Mouse (Mus musculus) lung, embryonic 16.5 days (tissue): ENCODE results near the gene Zdhhc3. TPM values are rescaled to one million over a fixed set of nuclear protein-coding genes. Genes with fewer than 3 reads are reported as not detected.
A peak's percentile ranks its signal among the peaks of the same experiment; 100 is the strongest.

Experiments
- ATAC-seq: fragments of 200-750 bp; cut with Nextera tagmentation; 2 replicates; pipeline ENCODE4 v1.8.0; 2017; ENCODE audit warnings: low read depth, mild to moderate bottlenecking, moderate library complexity
- H3K27ac ChIP-seq: fragments of 300-500 bp; sonication (generic); 2 replicates; pipeline ENCODE4 v1.5.1; 2014; ENCODE audit warnings: mild to moderate bottlenecking, control low read depth, low read length
- H3K27me3 ChIP-seq: fragments of 300-500 bp; sonication (generic); 2 replicates; pipeline ENCODE4 v1.6.1; 2014; ENCODE audit warnings: low read depth, low read length, mixed read lengths; ENCODE audit not compliant: control insufficient read depth, insufficient read depth
- H3K36me3 ChIP-seq: fragments of 300-500 bp; sonication (generic); 2 replicates; pipeline ENCODE4 v1.6.1; 2014; ENCODE audit warnings: low read length; ENCODE audit not compliant: control insufficient read depth, insufficient read depth
- H3K4me1 ChIP-seq: fragments of 300-500 bp; sonication (generic); replicated peaks from 2 replicates; pipeline ENCODE4 v1.6.1; 2014; ENCODE audit warnings: low read length, mixed read lengths; ENCODE audit not compliant: control insufficient read depth, insufficient read depth
- H3K4me2 ChIP-seq: fragments of 300-500 bp; sonication (generic); 2 replicates; pipeline ENCODE4 v1.6.1; 2014; ENCODE audit warnings: low read depth, low read length, control low read depth
- H3K4me3 ChIP-seq: fragments of 300-500 bp; sonication (generic); 2 replicates; pipeline ENCODE4 v1.5.1; 2014; ENCODE audit warnings: mild to moderate bottlenecking, low read length, control low read depth
- H3K9ac ChIP-seq: fragments of 300-500 bp; sonication (generic); 2 replicates; pipeline ENCODE4 v1.6.1; 2014; ENCODE audit warnings: low read length, control low read depth
- H3K9me3 ChIP-seq: fragments of 300-500 bp; sonication (generic); 2 replicates; pipeline ENCODE4 v1.6.1; 2016; ENCODE audit warnings: low read length; ENCODE audit not compliant: control insufficient read depth
- WGBS: fragments of 180-500 bp; shearing (Covaris S2); extraction: QIAGEN DNeasy Blood & Tissue Kit; methylation state at CpG from one replicate; pipeline ENCODE4 v1.1.7; 2014; 5-methylcytosine and 5-hydroxymethylcytosine counted together
- polyA plus RNA-seq: library from polyadenylated mRNA; unstranded; fragments of >200 nt; fragmentation: Nextera tagmentation; extraction: Ambion mirVana; gene quantifications from 2 replicates; pipeline ENCODE4 v1.2.1, GENCODE M21; 2015

The Zdhhc3 gene
- polyA plus RNA-seq, 1 experiment from 2014 or later, result 74.6 TPM

DNA sequence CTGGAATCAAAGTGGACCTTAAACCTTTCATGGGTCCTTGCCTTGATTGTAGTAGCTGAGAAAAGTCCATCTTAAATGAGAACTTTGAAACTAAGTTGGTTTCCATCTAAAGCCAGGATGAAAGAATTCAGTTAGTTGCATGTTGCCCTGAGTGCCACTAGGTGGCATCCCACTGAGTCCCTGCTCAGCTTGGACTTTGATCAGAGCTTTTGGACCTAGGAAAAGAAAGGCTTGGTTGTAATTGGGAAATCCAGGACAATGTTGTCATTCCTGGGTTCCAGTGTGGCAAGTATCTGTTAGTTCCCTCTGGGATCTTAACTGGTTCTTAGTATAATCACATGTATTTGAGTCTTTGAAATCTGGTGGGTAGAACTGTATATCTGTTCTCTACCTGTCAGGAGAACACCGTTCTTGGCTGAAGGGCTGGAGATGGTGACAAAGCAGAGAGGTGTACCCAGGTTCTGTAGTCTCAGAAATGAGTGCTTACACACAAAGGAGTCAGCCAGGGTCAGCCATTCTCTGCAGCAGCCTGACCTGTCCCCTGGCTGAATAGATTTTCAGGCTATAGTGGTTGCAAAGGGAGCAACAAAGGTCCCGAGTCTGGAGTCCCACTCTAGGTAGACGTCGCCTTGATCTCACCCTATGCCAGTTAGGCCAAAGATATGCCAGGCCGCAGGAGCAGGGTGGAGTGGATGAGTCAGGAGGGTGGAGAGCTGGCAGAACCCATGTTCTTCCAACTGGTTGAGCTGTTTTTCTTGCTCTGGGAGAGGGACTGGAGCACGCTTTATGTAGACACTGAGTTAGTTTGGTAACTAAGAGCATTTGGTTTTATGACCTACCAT is 10.8 kb upstream of the Zdhhc3 start:
- Histone ChIP-seq H3K27ac (no peak overlapping the region), H3K4me1 (no peaks in the 10 kb centered on the region), H3K4me3 (no peak overlapping the region), H3K27me3 (no peaks in the 10 kb centered on the region), H3K4me2 (no peak overlapping the region), H3K9ac (no peak overlapping the region), H3K9me3 (no peaks in the 10 kb centered on the region), H3K36me3 (peaks cover 29% of the 10 kb centered on the region)
- ATAC-seq, result 0 out of 2 replicates have a peak, but pooled peaks have one; percentile 7
- WGBS, result 94% methylated on average over 6 of the region's 6 CpGs

DNA sequence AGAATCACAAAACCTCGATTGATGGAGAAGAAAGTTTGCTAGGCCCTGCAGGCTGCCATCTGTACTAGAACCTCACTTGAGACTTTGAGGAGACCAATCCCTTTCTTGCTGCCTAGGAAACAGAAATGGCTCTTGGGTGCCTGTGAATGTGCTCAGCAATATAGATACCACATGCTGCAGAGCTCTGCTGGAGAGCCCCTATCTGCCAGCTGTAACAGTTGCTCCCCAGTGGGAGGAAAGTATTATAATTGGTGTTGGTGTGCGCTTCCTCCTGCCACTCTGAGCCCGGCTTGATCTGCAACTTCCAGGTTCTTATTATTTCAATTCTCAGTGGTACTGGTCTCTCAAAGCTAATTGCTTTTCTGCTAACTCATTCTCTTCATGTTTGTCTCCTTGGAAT is 10.0 kb upstream of the Zdhhc3 start:
- Histone ChIP-seq H3K27ac (no peak overlapping the region), H3K4me2 (no peak overlapping the region), H3K9ac (no peak overlapping the region), H3K9me3 (no peaks in the 10 kb centered on the region), H3K4me3 (no peak overlapping the region), H3K36me3 (peaks cover 30% of the 10 kb centered on the region), H3K27me3 (no peaks in the 10 kb centered on the region), H3K4me1 (no peaks in the 10 kb centered on the region)
- 83% methylated on average over 3 of the region's 3 CpGs for WGBS
- no peak for ATAC-seq

DNA sequence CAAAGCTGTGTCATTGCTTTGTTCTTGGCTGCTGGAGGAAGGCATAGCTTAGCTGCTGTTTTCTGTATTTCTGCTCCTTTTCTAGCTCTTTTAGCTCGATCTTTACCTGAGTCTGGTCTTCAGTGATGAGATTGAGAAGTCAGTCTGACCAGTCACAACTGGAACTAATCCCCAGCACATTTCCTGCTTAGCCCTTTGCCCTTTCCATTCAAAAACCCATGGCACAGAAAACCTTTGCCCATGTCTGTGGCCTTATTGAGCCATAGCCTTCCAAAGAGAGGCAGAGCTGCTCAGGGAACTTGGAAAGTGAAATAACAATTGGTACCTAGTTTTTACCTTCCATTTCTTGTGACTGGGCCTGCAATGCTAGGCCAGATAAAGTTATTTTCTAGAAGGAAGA is 2.6 kb upstream of the Zdhhc3 start:
- WGBS, result 96% methylated on average over 1 of the region's 1 CpGs
- H3K36me3 ChIP-seq, result peaks cover 18% of the 10 kb centered on the region
- H3K9ac ChIP-seq, result no peak overlapping the region
- H3K4me1 ChIP-seq, result peaks cover 15% of the 10 kb centered on the region
- no peak for ATAC-seq
- no peaks in the 10 kb centered on the region for H3K9me3 ChIP-seq
- no peak overlapping the region for H3K4me3 ChIP-seq
- no peaks in the 10 kb centered on the region for H3K27me3 ChIP-seq
- no peak overlapping the region for H3K4me2 ChIP-seq
- no peak overlapping the region for H3K27ac ChIP-seq

DNA sequence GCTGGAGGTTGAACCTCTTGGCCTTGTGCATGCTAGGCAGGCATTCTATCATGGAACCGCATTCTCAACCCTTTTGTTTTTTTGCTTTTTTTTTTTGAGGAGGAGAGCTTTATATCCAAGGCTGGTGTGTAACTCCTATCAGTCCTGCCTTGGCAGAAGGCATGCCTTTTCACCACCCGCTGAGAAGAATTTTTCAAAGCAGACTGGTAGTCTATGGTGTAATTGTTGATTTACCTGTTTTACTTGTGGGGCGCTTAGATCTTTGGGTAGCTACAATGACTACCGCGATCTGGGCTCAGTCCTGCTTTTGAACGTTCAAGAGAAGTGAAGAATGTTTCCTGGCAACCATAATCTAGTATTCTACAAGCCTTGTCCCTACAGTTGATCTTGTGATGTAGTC is 926 bp upstream of the Zdhhc3 start:
- Histone ChIP-seq H3K4me3 (peak overlapping the region; percentile 98), H3K27me3 (no peaks in the 10 kb centered on the region), H3K4me1 (peaks cover 20% of the 10 kb centered on the region), H3K4me2 (peak overlapping the region; percentile 94), H3K9ac (peak overlapping the region; percentile 98), H3K36me3 (peaks cover 3% of the 10 kb centered on the region), H3K27ac (peak overlapping the region; percentile 97; the same call in 1 of the 2 replicates), H3K9me3 (no peaks in the 10 kb centered on the region)
- WGBS, result 47% methylated on average over 6 of the region's 6 CpGs
- no peak for ATAC-seq

DNA sequence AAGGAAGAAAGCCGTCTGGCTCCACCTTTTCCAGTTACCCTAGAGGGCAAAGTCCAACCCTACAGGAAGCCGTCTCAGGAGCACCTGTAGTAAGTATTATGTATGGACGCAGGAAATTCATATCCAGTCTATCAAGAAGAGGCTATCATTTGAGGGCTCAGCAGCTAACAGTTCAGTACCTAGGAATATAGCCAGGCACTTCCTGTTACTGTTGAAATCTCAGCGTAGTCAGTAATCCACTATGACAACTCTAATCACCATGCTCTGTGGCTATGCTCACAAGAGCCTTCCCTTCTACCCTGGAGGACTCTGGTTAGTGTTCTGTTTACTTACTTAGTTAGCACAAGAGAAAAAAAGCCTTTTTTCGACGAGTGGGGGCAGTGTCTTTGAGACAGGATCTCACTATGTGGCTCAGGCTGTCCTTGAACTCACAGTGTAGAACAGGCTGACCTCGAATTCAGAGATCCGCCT is 1.2 kb downstream of the Zdhhc3 start:
- Histone ChIP-seq H3K4me3 (peak overlapping the region; percentile 98), H3K27me3 (no peaks in the 10 kb centered on the region), H3K4me1 (peaks cover 21% of the 10 kb centered on the region), H3K4me2 (peak overlapping the region; percentile 94), H3K36me3 (no peaks in the 10 kb centered on the region), H3K9me3 (no peaks in the 10 kb centered on the region), H3K27ac (0 out of 2 replicates have a peak overlapping the region, but pooled peaks have one; percentile 18), H3K9ac (peak overlapping the region; percentile 98)
- WGBS, result 43% methylated on average over 8 of the region's 8 CpGs
- no peak for ATAC-seq

DNA sequence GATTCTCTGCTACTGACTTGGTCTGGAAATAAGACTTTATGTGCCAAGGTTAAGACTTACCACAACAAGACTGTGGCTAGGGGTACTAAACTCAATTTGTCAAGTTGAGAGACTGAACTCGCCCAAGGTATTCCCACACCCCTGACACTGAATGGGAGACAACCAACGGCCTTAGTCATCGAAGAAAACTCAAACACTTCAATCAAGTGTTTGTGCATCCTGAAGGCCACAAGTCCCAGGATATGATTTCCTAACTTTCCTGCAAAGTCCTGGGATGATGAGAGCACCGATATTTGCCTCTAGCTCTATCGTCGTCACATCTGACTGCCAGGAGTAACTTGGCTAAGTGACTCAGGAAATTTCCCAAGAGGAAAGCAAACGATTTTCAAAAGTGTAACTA is 3.8 kb downstream of the Zdhhc3 start:
- Histone ChIP-seq H3K27me3 (no peaks in the 10 kb centered on the region), H3K27ac (peak overlapping the region; percentile 38; the same call in 1 of the 2 replicates), H3K9ac (no peak overlapping the region), H3K36me3 (peaks cover 4% of the 10 kb centered on the region; the same call in 1 of the 2 replicates), H3K4me2 (no peak overlapping the region), H3K4me3 (no peak overlapping the region), H3K9me3 (no peaks in the 10 kb centered on the region), H3K4me1 (peaks cover 21% of the 10 kb centered on the region)
- 57% methylated on average over 7 of the region's 7 CpGs for WGBS
- ATAC-seq, result no peak

DNA sequence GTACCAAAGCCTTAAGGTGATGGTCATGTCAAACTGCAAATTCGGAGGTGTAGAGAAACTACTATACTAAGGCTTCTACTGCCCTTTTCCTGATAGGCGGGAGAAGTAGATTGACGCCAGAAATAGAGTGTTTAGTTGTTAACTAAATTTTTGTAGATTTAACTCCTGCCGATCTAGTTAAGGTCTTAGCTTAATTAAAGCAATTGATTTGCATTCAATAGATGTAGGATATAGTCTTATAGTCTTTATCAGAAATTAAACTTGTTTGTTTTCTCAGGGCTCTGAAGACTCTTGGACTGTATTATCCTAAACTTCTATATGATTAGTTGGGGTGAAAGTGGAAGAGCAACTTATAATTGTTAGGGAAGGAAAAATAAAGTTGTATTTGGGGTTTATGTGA is 5.8 kb downstream of the Zdhhc3 start:
- no peaks in the 10 kb centered on the region for H3K27me3 ChIP-seq

DNA sequence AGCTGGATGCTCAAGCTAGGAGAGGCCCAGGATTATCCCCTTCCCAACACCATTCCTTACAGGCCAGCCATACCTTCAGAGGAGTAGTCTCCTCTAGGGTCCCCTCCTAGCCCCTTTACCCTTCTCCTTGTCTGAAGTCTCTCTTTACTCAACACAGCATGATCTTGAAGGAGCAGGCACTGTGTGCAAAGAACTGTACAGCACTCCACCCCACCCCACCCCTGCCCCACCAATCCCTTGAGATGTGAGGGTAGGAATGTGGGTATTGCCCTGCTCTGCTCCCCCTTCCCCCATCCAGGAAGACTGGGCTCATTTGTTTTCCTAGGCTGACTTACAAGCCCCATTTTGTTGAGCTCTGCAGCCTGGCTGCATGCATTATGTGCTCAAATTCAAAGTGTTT is 8.6 kb downstream of the Zdhhc3 start:
- Histone ChIP-seq H3K9ac (no peak overlapping the region), H3K4me3 (no peak overlapping the region), H3K27ac (no peak overlapping the region), H3K27me3 (no peaks in the 10 kb centered on the region), H3K4me2 (no peak overlapping the region), H3K9me3 (no peaks in the 10 kb centered on the region), H3K36me3 (peaks cover 14% of the 10 kb centered on the region), H3K4me1 (peaks cover 6% of the 10 kb centered on the region; the same call in 1 of the 2 replicates)
- peak; percentile 61 for ATAC-seq

More for the DNA sequence above, 5.8 kb downstream of the Zdhhc3 start:
- no peak for ATAC-seq
- Histone ChIP-seq H3K36me3 (peaks cover 4% of the 10 kb centered on the region; the same call in 1 of the 2 replicates), H3K9ac (no peak overlapping the region), H3K4me2 (no peak overlapping the region), H3K4me1 (peaks cover 15% of the 10 kb centered on the region), H3K27ac (no peak overlapping the region), H3K9me3 (no peaks in the 10 kb centered on the region), H3K4me3 (no peak overlapping the region)
- WGBS, result 84% methylated on average over 4 of the region's 4 CpGs

DNA sequence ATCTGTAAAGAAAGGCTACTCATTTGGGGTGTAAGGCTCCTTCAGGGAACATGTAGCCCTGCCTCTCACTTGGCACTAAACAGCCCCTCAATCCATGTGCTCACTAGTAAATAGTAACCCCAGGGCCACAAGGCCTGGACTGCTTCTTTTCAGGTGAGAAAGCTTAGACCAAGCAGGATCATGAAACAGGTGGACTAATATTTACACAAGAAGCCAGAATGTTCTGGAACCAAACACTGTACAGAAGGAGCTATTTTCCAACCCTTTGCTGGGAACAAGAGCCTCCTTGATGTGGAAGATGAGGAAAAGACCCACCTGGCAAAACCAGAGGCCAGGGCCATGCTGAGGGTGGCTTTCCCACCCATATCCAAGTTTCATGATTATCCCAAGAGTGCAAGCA is 9.6 kb downstream of the Zdhhc3 start:
- no peaks in the 10 kb centered on the region for H3K9me3 ChIP-seq
- no peaks in the 10 kb centered on the region for H3K27me3 ChIP-seq
- ATAC-seq, result no peak
- no peaks in the 10 kb centered on the region for H3K4me1 ChIP-seq
- H3K36me3 ChIP-seq, result peaks cover 18% of the 10 kb centered on the region
- no peak overlapping the region for H3K9ac ChIP-seq
- H3K4me3 ChIP-seq, result no peak overlapping the region
- H3K27ac ChIP-seq, result no peak overlapping the region
- no peak overlapping the region for H3K4me2 ChIP-seq
